ENCODE assay signal across 8 mouse cellular contexts in the genomic region with DNA sequence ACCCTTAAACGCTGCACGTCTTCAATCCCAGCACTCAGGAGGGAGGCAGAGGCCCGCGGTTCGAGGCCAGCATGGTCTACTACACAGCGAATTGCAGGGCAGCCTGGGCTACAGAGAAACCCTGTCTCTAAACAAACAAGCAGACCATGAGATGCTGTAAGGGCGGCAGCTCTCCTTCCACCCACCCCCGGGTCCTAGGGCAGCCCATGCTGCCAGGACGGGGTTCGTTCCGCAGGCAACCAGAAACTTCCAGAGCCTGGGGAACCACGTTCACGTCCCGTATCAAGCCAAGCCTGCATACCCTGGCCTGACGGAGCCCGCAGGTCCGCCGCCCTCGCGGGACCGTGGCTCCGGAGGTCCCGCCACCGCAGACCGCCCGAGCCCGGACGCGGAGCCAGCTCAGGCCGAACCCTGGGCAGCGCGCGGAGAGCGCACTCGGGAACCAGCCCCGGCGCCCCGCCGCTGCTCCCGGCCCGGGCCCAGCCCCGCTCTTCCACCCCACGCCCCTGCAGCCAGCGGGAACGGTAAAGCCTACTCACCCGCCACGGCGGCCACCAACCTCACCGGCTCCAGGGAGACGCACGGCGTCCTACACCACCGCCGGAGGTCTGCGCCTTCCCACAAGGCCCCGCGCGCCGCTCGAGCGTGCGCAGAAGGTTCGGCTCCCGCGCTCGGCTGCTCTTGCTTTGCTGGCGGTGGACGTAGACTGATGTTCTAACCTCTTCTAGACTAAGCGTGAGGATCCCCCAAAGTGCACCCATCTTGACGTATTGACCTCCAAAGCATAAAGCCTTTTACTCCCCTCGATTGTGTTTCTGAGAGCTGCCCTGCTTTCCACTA. TPM values are rescaled to one million over a fixed set of nuclear protein-coding genes. Genes with fewer than 3 reads are reported as not detected.
DNase-seq lines count a peak whose midpoint lies in the region; ATAC-seq and TF ChIP-seq lines count a peak whose summit lies in the region.

A gene (minus strand): TSS at position 615 of the 840 bp plus-strand sequence.

- H3K9me3 ChIP-seq in hindbrain, postnatal 0 days (ENCODE audit: low read length): no peaks in the 10 kb centered on the region

- WGBS in hindbrain, postnatal 0 days: under 1% methylated on average over 67 of the region's 71 CpGs
- under 1% methylated on average over 71 of the region's 71 CpGs for WGBS in macrophage (ENCODE audit: missing documents)

- peak within 1 kb of the TSS; percentile 97 for H3K4me3 ChIP-seq in gastrocnemius, adult 2 months
- H3K4me3 ChIP-seq in hindbrain, postnatal 0 days (ENCODE audit: low read length): peak within 1 kb of the TSS; percentile 93
- H3K4me3 ChIP-seq in left cerebral cortex, adult 2 months: peak within 1 kb of the TSS; percentile 80
- H3K4me3 ChIP-seq in macrophage (ENCODE audit: inconsistent target): peak within 1 kb of the TSS; percentile 67

- peak within 1 kb of the TSS; percentile 80 for H3K4me2 ChIP-seq in hindbrain, postnatal 0 days (ENCODE audit: low read depth, low read length)

- intact Hi-C loops in gastrocnemius, adult 2 months (cut with DNase I): no loop called here
- intact Hi-C loops in left cerebral cortex, adult 2 months (cut with DNase I): no loop called here

- no peak for TF ChIP-seq CTCF in gastrocnemius, adult 2 months (IDR thresholded peaks at IDR 0.05)
- TF ChIP-seq CTCF in hindbrain, postnatal 0 days (IDR thresholded peaks at IDR 0.05; ENCODE audit: low read depth): no peak
- TF ChIP-seq CTCF in left cerebral cortex, adult 2 months (IDR thresholded peaks at IDR 0.05): no peak

- peaks cover 9% of the 10 kb centered on the region; the same call in 1 of the 2 replicates for H3K4me1 ChIP-seq in hindbrain, postnatal 0 days (ENCODE audit: insufficient read depth, low read length)

- H3K27ac ChIP-seq in gastrocnemius, adult 2 months: peak within 1 kb of the TSS; percentile 83
- peak within 1 kb of the TSS; percentile 62 for H3K27ac ChIP-seq in hindbrain, postnatal 0 days
- H3K27ac ChIP-seq in left cerebral cortex, adult 2 months: peak within 1 kb of the TSS; percentile 78
- H3K27ac ChIP-seq in macrophage: no peak within 1 kb of the TSS

- DNase-seq in gastrocnemius, adult 2 months: peak; percentile 92
- DNase-seq in hindbrain, postnatal 0 days (ENCODE audit: low spot score): peak; percentile 92
- peak; percentile 86 to 88 for DNase-seq in left cerebral cortex, adult 2 months (ENCODE audit: extremely low spot score in 1 of 2, low spot score in 2 of 2)
- peak; percentile 92 for DNase-seq in right cerebral cortex, adult 18-20 months
- DNase-seq in urinary bladder, adult 2 months (ENCODE audit: low spot score): peak; percentile 85

- no peaks in the 10 kb centered on the region for H3K27me3 ChIP-seq in hindbrain, postnatal 0 days (ENCODE audit: insufficient read depth, low read length)

- H3K79me2 ChIP-seq in macrophage (ENCODE audit: inconsistent target): peaks cover 10% of the 10 kb centered on the region; the same call in 1 of the 2 replicates

- peak within 1 kb of the TSS; percentile 85 for H3K9ac ChIP-seq in hindbrain, postnatal 0 days (replicated peaks; ENCODE audit: low read length)

- peak; percentile 93 for ATAC-seq in activated CD4-positive, CD25-positive, alpha-beta regulatory T cell, adult 4 months
- ATAC-seq in common myeloid progenitor, adult 5-6 weeks (replicated peaks; ENCODE audit: low read depth, poor library complexity, severe bottlenecking): peak; percentile 92
- ATAC-seq in hindbrain, postnatal 0 days: peak; percentile 93

- peaks cover 18% of the 10 kb centered on the region; the same call in 1 of the 2 replicates for H3K36me3 ChIP-seq in hindbrain, postnatal 0 days (ENCODE audit: insufficient read depth, low read length)
- peaks cover 9% of the 10 kb centered on the region; the same call in 1 of the 2 replicates for H3K36me3 ChIP-seq in macrophage (ENCODE audit: inconsistent target)

RNA-seq across cellular contexts. Expression of the gene that starts here (rescaled TPM):
- 10 to 100 TPM; 23.4 to 30.7 TPM for polyA plus RNA-seq in activated CD4-positive, CD25-positive, alpha-beta regulatory T cell, adult 4 months (2017; shearing (Covaris generic))
- total RNA-seq in common myeloid progenitor, adult 5-6 weeks (2017): 46.8 and 49.2 TPM in 2 replicates
- 10 to 100 TPM; 11.4 to 13.3 TPM for total RNA-seq in gastrocnemius, adult 2 months (2021)
- 14.1 and 19.2 TPM in 2 replicates for total RNA-seq in hindbrain, postnatal 0 days (2014; rRNA removed)
- 38.1 and 41.6 TPM in 2 replicates for polyA plus RNA-seq in hindbrain, postnatal 0 days (2015; fragmentation: Nextera tagmentation; extraction: Ambion mirVana)
- total RNA-seq in left cerebral cortex, adult 2 months (2021): 10 to 100 TPM; 26.6 to 28.4 TPM
- 10 to 100 TPM in 15 of 26 experiments, 1 to 10 TPM in 11; 1.1 to 27.9 (median 12.3) TPM for total RNA-seq in macrophage (2018; cell fraction: chromatin; rRNA removed)
- total RNA-seq in macrophage (2018; cell fraction: cytosol; rRNA removed): 10 to 100 TPM in 14 of 26 experiments, 1 to 10 TPM in 12; 7.0 to 11.9 (median 10.1) TPM
- 10 to 100 TPM in 8 of 26 experiments, 1 to 10 TPM in 18; 2.3 to 15.8 (median 5.9) TPM for total RNA-seq in macrophage (2018; cell fraction: nucleus; rRNA removed)
- 8.9 to 13.3 TPM (median 9.6 TPM) in 3 replicates for polyA plus RNA-seq in macrophage (2018)
- 23.5 and 26.0 TPM in 2 replicates for polyA plus RNA-seq in urinary bladder, adult 2 months (2012; rRNA removed)
